Comparison of ENCODE assay signal across 21 mouse cellular contexts in genomic region chr1:177089515-177089914, GRCm38 (mm10).
DNase-seq lines count a peak whose midpoint lies in the region; ATAC-seq lines count a peak whose summit lies in the region.
"Had no signal": no experiment of that assay in that cellular context is flagged by ENCODE, and none has a peak within 500 bp of the region (broad histone marks: within the 10 kb centered on the region; RNA-seq: fewer than 3 reads in every experiment).

No protein-coding gene starts in this region.

- peaks cover 3% of the 10 kb centered on the region; the same call in 1 of the 2 replicates for H3K4me1 ChIP-seq in forebrain, embryonic 16.5 days (replicated peaks; ENCODE audit: control insufficient read depth, insufficient read depth, low read length)
- H3K4me1 ChIP-seq in forebrain, embryonic 13.5 days = no peaks in the 10 kb centered on the region
- H3K4me1 ChIP-seq: hindbrain, embryonic 15.5 days; limb, embryonic 12.5 days; lung, embryonic 15.5 days had no signal

- peak; percentile 49 for DNase-seq in 416B (ENCODE audit: low read depth)
- DNase-seq in c-Kit-positive CD71-negative TER-119-negative erythroid progenitor cells, embryonic 14.5 days (ENCODE audit: low read depth) = peak; percentile 25
- no peak for DNase-seq in heart, adult 18-20 months
- DNase-seq in left cerebral cortex, adult 11 months (ENCODE audit: low spot score) = no peak
- DNase-seq: adrenal gland, adult 8-10 months; cerebellum, adult 11-12 months; cerebellum, postnatal 25 days; gastrocnemius, postnatal 36 days; heart, postnatal 10 days; kidney, adult 11 months; thymus, postnatal 25 days had no signal

- ATAC-seq in forebrain, embryonic 16.5 days = 0 out of 2 replicates have a peak, but pooled peaks have one; percentile 26
- ATAC-seq in forebrain, embryonic 13.5 days = no peak; the same call in 1 of the 2 replicates
- ATAC-seq in megakaryocyte-erythroid progenitor cell, adult 5-6 weeks (replicated peaks; ENCODE audit: low FRiP score, low TSS enrichment, poor library complexity, severe bottlenecking) = peak; percentile 57; the same call in 1 of the 2 replicates

- no peaks in the 10 kb centered on the region for H3K36me3 ChIP-seq in forebrain, embryonic 16.5 days (ENCODE audit: control insufficient read depth, insufficient read depth)
- H3K36me3 ChIP-seq in forebrain, embryonic 13.5 days (ENCODE audit: poor library complexity, severe bottlenecking) = no peaks in the 10 kb centered on the region; the same call in 1 of the 2 replicates
- H3K36me3 ChIP-seq: hindbrain, embryonic 15.5 days; limb, embryonic 12.5 days; lung, embryonic 15.5 days had no signal

- no peak overlapping the region for H3K4me2 ChIP-seq in forebrain, embryonic 16.5 days (ENCODE audit: low read length)
- no peak overlapping the region for H3K4me2 ChIP-seq in forebrain, embryonic 13.5 days
- H3K4me2 ChIP-seq: forebrain, embryonic 12.5 days; heart, embryonic 11.5 days; hindbrain, embryonic 15.5 days; limb, embryonic 12.5 days; lung, embryonic 15.5 days had no signal

- H3K9me3 ChIP-seq in forebrain, embryonic 16.5 days (ENCODE audit: control insufficient read depth, low read length) = no peaks in the 10 kb centered on the region
- H3K9me3 ChIP-seq in forebrain, embryonic 13.5 days (replicated peaks) = no peaks in the 10 kb centered on the region
- H3K9me3 ChIP-seq: hindbrain, embryonic 15.5 days; limb, embryonic 12.5 days; lung, embryonic 15.5 days had no signal

- no peak overlapping the region for H3K27ac ChIP-seq in forebrain, embryonic 16.5 days (ENCODE audit: low read length)
- H3K27ac ChIP-seq in forebrain, embryonic 13.5 days = no peak overlapping the region
- H3K27ac ChIP-seq: forebrain, embryonic 12.5 days; hindbrain, embryonic 15.5 days; limb, embryonic 12.5 days; liver, embryonic 14.5 days; lung, embryonic 15.5 days; macrophage had no signal

- no peak overlapping the region for H3K4me3 ChIP-seq in forebrain, embryonic 16.5 days (replicated peaks; ENCODE audit: low read length)
- no peak overlapping the region for H3K4me3 ChIP-seq in forebrain, embryonic 13.5 days
- H3K4me3 ChIP-seq: forebrain, embryonic 12.5 days; hindbrain, embryonic 15.5 days; limb, embryonic 12.5 days; lung, embryonic 15.5 days had no signal

- H3K9ac ChIP-seq in forebrain, embryonic 16.5 days (replicated peaks; ENCODE audit: low read depth, low read length) = no peak overlapping the region
- no peak overlapping the region for H3K9ac ChIP-seq in forebrain, embryonic 13.5 days
- H3K9ac ChIP-seq: forebrain, embryonic 12.5 days; hindbrain, embryonic 15.5 days; limb, embryonic 12.5 days; liver, embryonic 14.5 days; lung, embryonic 15.5 days had no signal

- H3K27me3 ChIP-seq in forebrain, embryonic 16.5 days (replicated peaks; ENCODE audit: control insufficient read depth, insufficient read depth, low read length) = no peaks in the 10 kb centered on the region
- no peaks in the 10 kb centered on the region for H3K27me3 ChIP-seq in forebrain, embryonic 13.5 days
- H3K27me3 ChIP-seq: forebrain, embryonic 12.5 days; hindbrain, embryonic 15.5 days; limb, embryonic 12.5 days; lung, embryonic 15.5 days had no signal

- WGBS in forebrain, embryonic 16.5 days = 45% methylated on average over 3 of the region's 3 CpGs
- WGBS in forebrain, embryonic 13.5 days = 51% methylated on average over 3 of the region's 3 CpGs

Comparison
In these comparisons a context has a peak if more than half of its experiments do, and no peak if none do; other contexts are left out.
1. DNase-seq: peak in 416B (single experiment) and c-Kit-positive CD71-negative TER-119-negative erythroid progenitor cells, embryonic 14.5 days (single experiment); none in heart, adult 18-20 months (0 of 2) and left cerebral cortex, adult 11 months (single experiment).